Mouse (Mus musculus) 3134 (cell line): ENCODE measurements around the gene Grid1.

Experiments
- DNase-seq: peaks from one replicate; pipeline ENCODE4 v3.0.0-alpha.2; 2011; ENCODE audit warnings: low spot score; ENCODE audit not compliant: insufficient read length; ENCODE audit errors: extremely low read depth

Grid1 gene

GRCm38 (mm10) chr14:35192256-35192655, 372.3 kb downstream of the Grid1 start:
- DNase-seq, result no peak

- no peak for DNase-seq
Observed at GRCm38 (mm10) chr14:35197371-35197770, 377.5 kb downstream of the Grid1 start.

- no peak for DNase-seq
Observed at GRCm38 (mm10) chr14:35198447-35198846, 378.5 kb downstream of the Grid1 start.

- no peak for DNase-seq
Observed at GRCm38 (mm10) chr14:35198899-35199298, 379.0 kb downstream of the Grid1 start.

- no peak for DNase-seq
Observed at GRCm38 (mm10) chr14:35209444-35209843, 389.5 kb downstream of the Grid1 start.

- no peak for DNase-seq
Observed at GRCm38 (mm10) chr14:35219021-35219420, 399.1 kb downstream of the Grid1 start.

- no peak for DNase-seq
Observed at GRCm38 (mm10) chr14:35222196-35222595, 402.3 kb downstream of the Grid1 start.

GRCm38 (mm10) chr14:35227581-35227980, 407.7 kb downstream of the Grid1 start:
- no peak for DNase-seq

GRCm38 (mm10) chr14:35231384-35231783, 411.5 kb downstream of the Grid1 start:
- no peak for DNase-seq

- DNase-seq, result no peak
Observed at GRCm38 (mm10) chr14:35242882-35243281, 423.0 kb downstream of the Grid1 start.

- DNase-seq, result no peak
Observed at GRCm38 (mm10) chr14:35244776-35245548, 425.1 kb downstream of the Grid1 start.

GRCm38 (mm10) chr14:35250412-35250811, 430.5 kb downstream of the Grid1 start:
- no peak for DNase-seq

GRCm38 (mm10) chr14:35254477-35254876, 434.6 kb downstream of the Grid1 start:
- no peak for DNase-seq

- no peak for DNase-seq
Observed at GRCm38 (mm10) chr14:35270260-35270659, 450.4 kb downstream of the Grid1 start.

GRCm38 (mm10) chr14:35309201-35309600, 489.3 kb downstream of the Grid1 start:
- no peak for DNase-seq

- no peak for DNase-seq
Observed at GRCm38 (mm10) chr14:35313380-35314299, 493.7 kb downstream of the Grid1 start.

GRCm38 (mm10) chr14:35326306-35326705, 506.4 kb downstream of the Grid1 start:
- DNase-seq, result no peak

GRCm38 (mm10) chr14:35336561-35336960, 516.7 kb downstream of the Grid1 start:
- DNase-seq, result no peak

- no peak for DNase-seq
Observed at GRCm38 (mm10) chr14:35356011-35356410, 536.1 kb downstream of the Grid1 start.

- DNase-seq, result no peak
Observed at GRCm38 (mm10) chr14:35356480-35357085, 536.7 kb downstream of the Grid1 start.

- DNase-seq, result no peak
Observed at GRCm38 (mm10) chr14:35358136-35358821, 538.4 kb downstream of the Grid1 start.
